Mouse (Mus musculus) forebrain, embryonic 11.5 days (tissue): ENCODE results near the gene Arhgef11. TPM values are rescaled to one million over a fixed set of nuclear protein-coding genes. Genes with fewer than 3 reads are reported as not detected.

ENCODE experiments used
- ATAC-seq: fragments of 200-750 bp; cut with Nextera tagmentation; replicated peaks from 2 replicates; pipeline ENCODE4 v1.8.0; 2017; ENCODE audit warnings: moderate TSS enrichment; ENCODE audit not compliant: low FRiP score
- DNase-seq: peaks from one replicate; pipeline ENCODE4 v3.0.0-alpha.2; 2017; ENCODE audit warnings: low spot score
- H3K27ac ChIP-seq: fragments of 300-500 bp; sonication (generic); 2 replicates; pipeline ENCODE4 v1.5.1; 2014; ENCODE audit warnings: low read depth, low read length
- H3K27me3 ChIP-seq: fragments of 300-500 bp; sonication (generic); 2 replicates; pipeline ENCODE4 v1.6.1; 2014; ENCODE audit warnings: mild to moderate bottlenecking, low read length, mixed read lengths; ENCODE audit not compliant: control insufficient read depth, insufficient read depth
- H3K36me3 ChIP-seq: fragments of 300-500 bp; sonication (generic); 2 replicates; pipeline ENCODE4 v1.6.1; 2014; ENCODE audit warnings: mild to moderate bottlenecking, low read length, moderate library complexity, mixed read lengths; ENCODE audit not compliant: control insufficient read depth, insufficient read depth
- H3K4me1 ChIP-seq: fragments of 300-500 bp; sonication (generic); replicated peaks from 2 replicates; pipeline ENCODE4 v1.6.1; 2014; ENCODE audit warnings: low read length, mixed read lengths; ENCODE audit not compliant: control insufficient read depth, insufficient read depth
- H3K4me2 ChIP-seq: fragments of 300-500 bp; sonication (generic); 2 replicates; pipeline ENCODE4 v1.6.1; 2014; ENCODE audit warnings: low read depth, mild to moderate bottlenecking, low read length, moderate library complexity, mixed read lengths; ENCODE audit not compliant: severe bottlenecking
- H3K4me3 ChIP-seq: fragments of 300-500 bp; sonication (generic); 2 replicates; pipeline ENCODE4 v1.5.1; 2014; ENCODE audit warnings: low read depth, low read length
- H3K9ac ChIP-seq: fragments of 300-500 bp; sonication (generic); 2 replicates; pipeline ENCODE4 v1.6.1; 2014; ENCODE audit warnings: low read length
- H3K9me3 ChIP-seq: fragments of 300-500 bp; sonication (generic); 2 replicates; pipeline ENCODE4 v1.6.1; 2016; ENCODE audit warnings: low read length, mixed read lengths; ENCODE audit not compliant: control insufficient read depth
- WGBS: fragments of 180-500 bp; shearing (Covaris S2); extraction: QIAGEN DNeasy Blood & Tissue Kit; methylation state at CpG from one replicate; pipeline ENCODE4 v1.1.7; 2014; 5-methylcytosine and 5-hydroxymethylcytosine counted together
- polyA plus RNA-seq: library from polyadenylated mRNA; unstranded; fragments of >200 nt; fragmentation: Nextera tagmentation; extraction: Ambion mirVana; gene quantifications from 2 replicates; pipeline ENCODE4 v1.2.1, GENCODE M21; 2014

Arhgef11 gene
- polyA plus RNA-seq, 1 experiment from 2014 or later, result 20.1 TPM

DNA sequence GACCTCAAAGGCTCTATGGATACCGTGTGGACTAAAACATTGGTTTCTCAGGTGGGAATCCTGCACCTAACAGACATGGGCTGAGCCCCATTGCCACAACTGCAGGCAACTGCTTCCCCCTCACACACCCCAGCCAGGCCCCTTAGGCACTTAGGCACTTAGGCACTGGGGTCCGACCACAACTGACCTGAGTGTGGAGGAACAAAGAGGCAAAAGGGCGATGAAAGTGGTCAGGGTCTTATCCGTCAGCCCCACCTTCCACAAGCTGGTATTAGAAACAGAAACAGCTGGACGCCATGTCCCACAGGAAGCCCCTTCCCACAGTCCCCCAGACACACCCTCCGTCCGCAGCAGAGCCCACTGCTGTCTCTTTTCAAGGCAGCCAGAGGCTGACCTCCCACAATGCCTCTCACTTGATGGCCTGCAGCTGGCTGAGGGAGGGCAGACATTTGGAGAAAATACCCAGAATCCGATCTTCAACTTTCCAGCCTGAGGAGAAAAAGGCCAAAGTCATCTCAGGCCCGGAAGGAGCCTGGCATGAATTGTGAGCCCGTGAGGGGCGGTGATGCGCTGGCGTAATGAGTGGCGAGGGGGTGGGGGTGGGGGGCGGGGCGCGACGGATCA, 127.8 kb downstream of the Arhgef11 start:
- Histone ChIP-seq H3K27me3 (no peaks in the 10 kb centered on the region), H3K36me3 (no peaks in the 10 kb centered on the region), H3K4me1 (no peaks in the 10 kb centered on the region), H3K4me3 (no peak overlapping the region), H3K27ac (no peak overlapping the region), H3K9me3 (no peaks in the 10 kb centered on the region), H3K4me2 (peak overlapping the region; percentile 26; the same call in 1 of the 2 replicates), H3K9ac (no peak overlapping the region)
- DNase-seq (no peak), ATAC-seq (no peak)
- WGBS, result 45% methylated on average over 18 of the region's 18 CpGs

DNA sequence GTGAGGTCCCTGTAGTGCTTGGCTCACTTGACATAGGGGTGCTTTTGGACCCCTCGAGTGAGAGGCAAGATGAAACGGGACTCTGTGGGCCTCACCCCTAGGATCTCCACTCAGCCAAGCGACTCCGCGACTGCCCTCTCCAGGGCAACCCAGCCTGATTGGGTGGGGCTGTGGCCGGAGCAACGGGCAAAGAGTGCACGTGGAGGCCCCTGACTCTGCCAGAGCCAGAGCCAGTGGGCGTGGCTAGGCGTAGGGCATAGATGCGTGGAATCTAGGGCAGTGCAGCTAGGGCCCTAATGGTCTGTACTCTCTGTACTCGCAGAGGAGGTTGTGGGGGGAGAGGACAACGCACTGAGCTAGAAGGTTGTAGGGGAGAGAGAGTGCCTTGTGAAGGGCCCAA, 131.1 kb downstream of the Arhgef11 start, which contains the start of gene Lrrc71:
Gene Lrrc71, minus strand, starts transcription at position 195 of the 400 bp plus-strand sequence.
- Histone ChIP-seq H3K27ac (no peak within 1 kb of the TSS), H3K4me3 (no peak within 1 kb of the TSS), H3K4me2 (no peak within 1 kb of the TSS), H3K9me3 (no peaks in the 10 kb centered on the region), H3K36me3 (no peaks in the 10 kb centered on the region), H3K27me3 (no peaks in the 10 kb centered on the region), H3K9ac (no peak within 1 kb of the TSS), H3K4me1 (no peaks in the 10 kb centered on the region)
- no peak for ATAC-seq
- 54% methylated on average over 13 of the region's 13 CpGs for WGBS
- no peak for DNase-seq

DNA sequence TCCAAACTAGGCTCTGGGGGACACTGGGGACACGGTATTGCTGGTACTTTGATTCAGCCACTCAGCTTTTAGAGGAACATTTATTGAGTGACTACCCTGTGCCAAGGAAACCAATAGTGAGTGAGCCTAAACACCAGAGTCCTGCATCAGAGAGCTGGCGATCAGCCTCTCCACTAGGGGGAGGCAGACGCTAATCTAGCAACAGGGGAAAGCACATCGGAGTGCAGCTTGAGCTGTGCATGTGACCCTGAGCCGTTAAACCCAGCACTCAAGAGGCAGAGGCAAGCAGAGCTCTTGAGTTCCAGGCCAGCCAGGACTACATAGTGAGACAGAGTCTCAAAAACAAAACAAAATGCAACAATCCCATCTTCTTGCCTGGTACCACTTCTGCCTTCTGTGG, 131.7 kb downstream of the Arhgef11 start:
- H3K27me3 ChIP-seq, result no peaks in the 10 kb centered on the region
- ATAC-seq (no peak), DNase-seq (no peak)
- H3K36me3 ChIP-seq, result no peaks in the 10 kb centered on the region
- H3K9me3 ChIP-seq, result no peaks in the 10 kb centered on the region
- no peak overlapping the region for H3K4me2 ChIP-seq
- H3K4me3 ChIP-seq, result no peak overlapping the region
- no peak overlapping the region for H3K9ac ChIP-seq
- 19% methylated on average over 5 of the region's 5 CpGs for WGBS
- H3K4me1 ChIP-seq, result no peaks in the 10 kb centered on the region
- no peak overlapping the region for H3K27ac ChIP-seq

DNA sequence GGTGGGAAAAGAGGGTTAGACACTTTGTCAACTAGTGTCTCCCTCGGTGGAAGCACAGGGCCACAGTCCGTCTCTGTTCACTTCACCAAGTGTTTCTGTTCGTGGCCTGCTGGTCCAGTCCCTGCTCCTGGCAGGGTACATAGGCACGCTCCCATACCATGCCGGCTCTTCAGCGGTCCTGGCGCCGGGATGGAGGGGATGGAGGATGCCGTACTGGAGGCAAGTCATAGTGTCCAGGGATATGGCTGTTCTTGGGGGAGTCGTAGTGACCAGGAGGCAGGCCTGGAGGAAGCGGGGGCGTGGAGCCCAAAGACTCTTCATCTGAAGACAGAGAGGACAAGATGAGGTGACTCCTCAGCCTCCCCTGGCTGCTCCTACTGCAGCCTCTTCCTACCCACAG, 132.6 kb downstream of the Arhgef11 start:
- Histone ChIP-seq H3K4me1 (no peaks in the 10 kb centered on the region), H3K27me3 (no peaks in the 10 kb centered on the region), H3K27ac (no peak overlapping the region), H3K9ac (no peak overlapping the region), H3K36me3 (no peaks in the 10 kb centered on the region), H3K4me3 (no peak overlapping the region), H3K9me3 (no peaks in the 10 kb centered on the region), H3K4me2 (no peak overlapping the region)
- no peak for ATAC-seq
- no peak for DNase-seq
- WGBS, result 89% methylated on average over 12 of the region's 12 CpGs

DNA sequence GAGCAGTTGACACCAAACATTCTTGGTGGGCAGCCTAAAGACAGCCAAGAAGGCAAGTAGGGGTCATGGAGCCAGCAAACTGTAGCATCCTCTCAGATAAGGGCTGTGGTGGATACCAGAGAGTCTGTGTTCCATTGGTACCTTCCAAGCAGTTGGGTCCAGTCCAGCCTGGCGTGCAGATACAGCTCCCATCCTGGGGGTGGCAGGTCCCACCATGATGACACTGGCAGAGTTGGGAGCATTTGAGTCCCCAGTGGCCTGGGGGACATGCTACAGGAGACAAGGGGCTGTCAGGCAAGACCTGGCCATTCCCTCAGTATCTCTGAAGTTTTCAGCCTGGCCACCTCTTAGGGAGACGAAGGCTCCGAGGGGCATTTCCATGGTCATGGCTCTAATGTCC, 135.2 kb downstream of the Arhgef11 start:
- no peak overlapping the region for H3K4me2 ChIP-seq
- no peak overlapping the region for H3K4me3 ChIP-seq

DNA sequence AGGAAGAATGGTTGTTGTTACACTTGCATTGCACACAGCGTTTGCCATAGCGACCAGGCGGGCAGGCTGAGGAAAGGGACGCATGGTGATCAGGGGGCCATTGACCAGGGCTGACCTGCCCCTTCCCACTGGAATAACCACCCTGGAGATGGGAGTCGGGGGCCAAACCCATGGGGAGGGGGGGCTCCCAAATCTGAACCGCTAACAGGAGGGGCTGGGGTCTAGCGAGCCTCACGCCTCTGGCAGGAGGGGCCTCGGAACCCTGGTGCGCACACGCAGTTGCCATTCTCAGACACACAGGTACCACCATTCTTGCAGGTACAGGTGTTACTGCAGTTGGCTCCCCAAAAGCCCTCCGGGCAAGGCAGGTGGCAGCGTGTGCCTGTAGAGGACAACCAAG, 136.5 kb downstream of the Arhgef11 start:
- peaks cover 5% of the 10 kb centered on the region; the same call in 1 of the 2 replicates for H3K4me1 ChIP-seq
- H3K27me3 ChIP-seq, result no peaks in the 10 kb centered on the region; the same call in 1 of the 2 replicates
- H3K4me3 ChIP-seq, result no peak overlapping the region
- 86% methylated on average over 13 of the region's 13 CpGs for WGBS
- H3K36me3 ChIP-seq, result no peaks in the 10 kb centered on the region
- no peak overlapping the region for H3K4me2 ChIP-seq
- DNase-seq (no peak), ATAC-seq (no peak)
- H3K9me3 ChIP-seq, result no peaks in the 10 kb centered on the region
- H3K27ac ChIP-seq, result no peak overlapping the region
- no peak overlapping the region for H3K9ac ChIP-seq

More for the DNA sequence above, 135.2 kb downstream of the Arhgef11 start:
- H3K9me3 ChIP-seq, result no peaks in the 10 kb centered on the region
- no peak overlapping the region for H3K27ac ChIP-seq
- H3K9ac ChIP-seq, result no peak overlapping the region
- H3K4me1 ChIP-seq, result peaks cover 5% of the 10 kb centered on the region; the same call in 1 of the 2 replicates
- H3K36me3 ChIP-seq, result no peaks in the 10 kb centered on the region
- ATAC-seq (no peak), DNase-seq (no peak)
- H3K27me3 ChIP-seq, result no peaks in the 10 kb centered on the region; the same call in 1 of the 2 replicates
- 91% methylated on average over 3 of the region's 3 CpGs for WGBS

DNA sequence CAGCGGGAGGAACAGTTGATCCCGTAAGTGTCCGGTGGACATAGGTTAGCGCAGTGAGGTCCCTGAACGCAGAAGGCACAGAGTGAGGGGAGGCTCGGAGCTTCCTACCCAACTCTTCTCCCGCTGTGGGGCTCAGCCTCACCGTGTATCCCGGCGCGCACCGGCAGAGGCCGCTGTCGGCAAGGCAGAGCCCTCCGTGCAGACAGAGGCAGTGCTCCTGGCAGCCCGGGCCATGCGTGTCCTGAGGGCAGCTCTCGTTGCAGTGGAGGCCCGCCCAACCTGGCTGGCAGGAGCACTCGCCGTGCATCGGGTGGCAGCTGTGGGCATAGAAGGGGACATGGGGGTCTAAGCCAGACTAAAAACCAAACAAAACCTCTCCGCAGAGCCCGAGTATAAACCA, 138.6 kb downstream of the Arhgef11 start:
- Histone ChIP-seq H3K4me3 (peak overlapping the region; percentile 10; the same call in 1 of the 2 replicates), H3K9ac (peak overlapping the region; percentile 44), H3K27ac (no peak overlapping the region), H3K4me2 (peak overlapping the region; percentile 44), H3K36me3 (no peaks in the 10 kb centered on the region), H3K9me3 (no peaks in the 10 kb centered on the region), H3K27me3 (no peaks in the 10 kb centered on the region; the same call in 1 of the 2 replicates), H3K4me1 (peaks cover 5% of the 10 kb centered on the region; the same call in 1 of the 2 replicates)
- WGBS, result 3% methylated on average over 24 of the region's 24 CpGs
- ATAC-seq (peak; percentile 85), DNase-seq (peak; percentile 94)

DNA sequence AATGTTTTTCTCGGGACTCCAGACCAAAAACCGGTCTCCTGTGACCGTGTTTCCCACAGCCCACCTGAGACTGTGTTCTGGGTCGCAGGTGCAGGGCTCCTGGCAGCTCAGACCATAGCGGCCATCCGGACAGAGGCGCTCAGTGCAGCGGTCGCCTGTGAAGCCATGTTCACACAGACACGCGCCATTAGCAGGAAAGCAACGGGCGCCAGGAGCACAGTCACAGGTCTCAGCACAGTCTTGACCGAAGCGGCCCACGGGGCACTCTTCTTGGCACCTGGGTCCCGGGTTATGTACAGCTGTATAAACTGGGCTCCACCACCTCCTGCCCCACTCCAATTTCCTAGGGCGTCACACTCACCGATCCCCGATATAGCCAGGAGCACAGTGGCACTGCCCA, 139.1 kb downstream of the Arhgef11 start:
- H3K27me3 ChIP-seq, result no peaks in the 10 kb centered on the region; the same call in 1 of the 2 replicates
- H3K4me3 ChIP-seq, result peak overlapping the region; percentile 10; the same call in 1 of the 2 replicates
- H3K4me1 ChIP-seq, result peaks cover 5% of the 10 kb centered on the region; the same call in 1 of the 2 replicates

DNA sequence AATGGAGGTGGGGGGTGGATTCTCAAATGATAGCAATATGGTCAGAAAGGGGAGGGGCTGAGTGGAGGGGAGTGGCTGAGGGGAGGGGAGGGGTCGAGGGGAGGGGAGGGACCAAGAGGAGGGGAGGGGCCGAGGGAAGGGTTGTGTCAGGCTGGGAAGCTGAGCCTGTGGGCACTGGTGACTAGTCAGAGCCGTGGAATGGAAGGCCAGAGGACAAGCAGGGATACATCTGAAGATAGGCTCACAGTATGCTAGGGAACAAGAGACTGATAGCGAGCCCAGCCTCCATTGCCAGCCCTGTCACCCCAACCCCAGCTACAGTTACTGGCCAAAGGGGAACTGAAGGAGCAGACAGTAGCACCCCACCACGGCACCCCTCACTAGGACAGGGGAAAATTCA, 141.3 kb downstream of the Arhgef11 start:
- ATAC-seq (no peak), DNase-seq (no peak)
- H3K9me3 ChIP-seq, result no peaks in the 10 kb centered on the region
- no peak overlapping the region for H3K9ac ChIP-seq
- no peaks in the 10 kb centered on the region; the same call in 1 of the 2 replicates for H3K27me3 ChIP-seq
- H3K4me3 ChIP-seq, result no peak overlapping the region
- 40% methylated on average over 5 of the region's 5 CpGs for WGBS
- H3K36me3 ChIP-seq, result no peaks in the 10 kb centered on the region
- H3K4me2 ChIP-seq, result no peak overlapping the region
- H3K27ac ChIP-seq, result no peak overlapping the region
- H3K4me1 ChIP-seq, result peaks cover 5% of the 10 kb centered on the region; the same call in 1 of the 2 replicates

More for the DNA sequence above, 139.1 kb downstream of the Arhgef11 start:
- peak overlapping the region; percentile 44 for H3K9ac ChIP-seq
- no peak for ATAC-seq
- 49% methylated on average over 20 of the region's 20 CpGs for WGBS
- H3K27ac ChIP-seq, result no peak overlapping the region
- H3K4me2 ChIP-seq, result peak overlapping the region; percentile 44
- H3K36me3 ChIP-seq, result no peaks in the 10 kb centered on the region
- H3K9me3 ChIP-seq, result no peaks in the 10 kb centered on the region
- no peak for DNase-seq
